ENCODE assay signal across 11 mouse cellular contexts in genomic region chr4:105206102-105206501, GRCm38 (mm10). TPM values are rescaled to one million over a fixed set of nuclear protein-coding genes. Genes with fewer than 3 reads are reported as not detected.
A peak's percentile ranks its signal among the peaks of the same experiment; 100 is the strongest.
DNase-seq lines count a peak whose midpoint lies in the region; ATAC-seq and TF ChIP-seq lines count a peak whose summit lies in the region.
"Had no signal": no experiment of that assay in that cellular context is flagged by ENCODE, and none has a peak within 500 bp of the region (broad histone marks: within the 10 kb centered on the region; RNA-seq: fewer than 3 reads in every experiment).

No protein-coding gene starts in this region.

- no peaks in the 10 kb centered on the region for H3K27me3 ChIP-seq in liver, embryonic 11.5 days (replicated peaks; ENCODE audit: control insufficient read depth, insufficient read depth, low read length)
- no peaks in the 10 kb centered on the region for H3K27me3 ChIP-seq in liver, postnatal 0 days (ENCODE audit: insufficient read depth, low read length)
- no peaks in the 10 kb centered on the region for H3K27me3 ChIP-seq in stomach, embryonic 15.5 days (replicated peaks)
- no peaks in the 10 kb centered on the region for H3K27me3 ChIP-seq in thymus, adult 2 months (ENCODE audit: control insufficient read depth, insufficient read depth, low read length)

- H3K36me3 ChIP-seq in liver, embryonic 11.5 days (ENCODE audit: control insufficient read depth, insufficient read depth, low read length), result no peaks in the 10 kb centered on the region
- peaks cover 21% of the 10 kb centered on the region for H3K36me3 ChIP-seq in liver, postnatal 0 days (replicated peaks; ENCODE audit: insufficient read depth, low read length)
- H3K36me3 ChIP-seq in stomach, embryonic 15.5 days, result 0 out of 2 replicates have a peak, but pooled peaks cover 10% of the 10 kb centered on the region
- no peaks in the 10 kb centered on the region for H3K36me3 ChIP-seq in thymus, adult 2 months (ENCODE audit: control insufficient read depth, insufficient read depth, low read length)
- H3K36me3 ChIP-seq: G1E had no signal

- DNase-seq in embryo, embryonic 10 days (ENCODE audit: low spot score), result peak; percentile 52
- no peak for DNase-seq in embryo, embryonic 9.5 days (ENCODE audit: extremely low spot score)
- DNase-seq in liver, embryonic 11.5 days (ENCODE audit: low spot score), result no peak
- DNase-seq in liver, postnatal 0 days, result no peak
- DNase-seq in forelimb bud, embryonic 11.5 days (ENCODE audit: low read depth, low spot score), result peak; percentile 65
- no peak for DNase-seq in thymus, adult 2 months
- no peak for DNase-seq in ovary, adult 18-20 months (ENCODE audit: low spot score)
- DNase-seq: gastrocnemius, postnatal 10 days; thymus, adult 18-20 months had no signal

- no peak for TF ChIP-seq EP300 in liver, postnatal 0 days (IDR thresholded peaks at IDR 0.05; ENCODE audit: low read depth)

- no peak for TF ChIP-seq CTCF in liver, postnatal 0 days (IDR thresholded peaks at IDR 0.05; ENCODE audit: low read depth)
- no peak for TF ChIP-seq CTCF in thymus, adult 2 months (IDR thresholded peaks at IDR 0.05; ENCODE audit: borderline replicate concordance, control insufficient read depth, extremely low read depth, insufficient read depth, low read length, poor library complexity)

- no peak overlapping the region for H3K4me3 ChIP-seq in liver, embryonic 11.5 days (ENCODE audit: low read depth, low read length)
- H3K4me3 ChIP-seq in liver, postnatal 0 days (ENCODE audit: low read depth, low read length), result no peak overlapping the region
- no peak overlapping the region for H3K4me3 ChIP-seq in stomach, embryonic 15.5 days (replicated peaks)
- H3K4me3 ChIP-seq in thymus, adult 2 months (ENCODE audit: control insufficient read depth, insufficient read depth, low read length), result no peak overlapping the region

- WGBS in liver, embryonic 11.5 days, result 56% methylated on average over 6 of the region's 6 CpGs
- 72% methylated on average over 6 of the region's 6 CpGs for WGBS in liver, postnatal 0 days (ENCODE audit: insufficient replicate concordance)
- WGBS in stomach, embryonic 15.5 days, result 51% methylated on average over 6 of the region's 6 CpGs
- WGBS in thymus, adult 2 months, result 88% methylated on average over 6 of the region's 6 CpGs

- H3K9ac ChIP-seq in liver, embryonic 11.5 days (ENCODE audit: low read depth, low read length), result no peak overlapping the region
- no peak overlapping the region for H3K9ac ChIP-seq in liver, postnatal 0 days (replicated peaks)
- no peak overlapping the region for H3K9ac ChIP-seq in stomach, embryonic 15.5 days

- TF ChIP-seq POLR2A in thymus, adult 2 months (IDR thresholded peaks at IDR 0.05; ENCODE audit: control insufficient read depth, extremely low read depth, insufficient read depth, low read length, poor library complexity), result no peak

- H3K4me2 ChIP-seq in liver, embryonic 11.5 days, result no peak overlapping the region
- H3K4me2 ChIP-seq in liver, postnatal 0 days (ENCODE audit: low read depth, low read length), result no peak overlapping the region
- no peak overlapping the region for H3K4me2 ChIP-seq in stomach, embryonic 15.5 days

- H3K9me3 ChIP-seq in liver, embryonic 11.5 days (ENCODE audit: control insufficient read depth, low read length), result no peaks in the 10 kb centered on the region
- no peaks in the 10 kb centered on the region for H3K9me3 ChIP-seq in liver, postnatal 0 days (ENCODE audit: low read length)
- no peaks in the 10 kb centered on the region for H3K9me3 ChIP-seq in stomach, embryonic 15.5 days

- ATAC-seq in liver, embryonic 11.5 days (replicated peaks; ENCODE audit: low FRiP score), result no peak
- no peak for ATAC-seq in liver, postnatal 0 days
- no peak for ATAC-seq in stomach, embryonic 15.5 days (ENCODE audit: insufficient read depth, low FRiP score, low read depth)

- 0 out of 2 replicates have a peak overlapping the region, but pooled peaks have one; percentile 28 for H3K27ac ChIP-seq in liver, embryonic 11.5 days (ENCODE audit: low read depth, low read length)
- no peak overlapping the region for H3K27ac ChIP-seq in liver, postnatal 0 days (ENCODE audit: low read depth)
- H3K27ac ChIP-seq in stomach, embryonic 15.5 days, result peak overlapping the region; percentile 80
- no peak overlapping the region for H3K27ac ChIP-seq in thymus, adult 2 months (ENCODE audit: control insufficient read depth, insufficient read depth, low read length)

- H3K4me1 ChIP-seq in liver, embryonic 11.5 days (replicated peaks; ENCODE audit: control insufficient read depth, insufficient read depth, low read length), result peaks cover 9% of the 10 kb centered on the region
- peaks cover 22% of the 10 kb centered on the region for H3K4me1 ChIP-seq in liver, postnatal 0 days (ENCODE audit: insufficient read depth)
- peaks cover 45% of the 10 kb centered on the region for H3K4me1 ChIP-seq in stomach, embryonic 15.5 days
- peaks cover 11% of the 10 kb centered on the region; the same call in 1 of the 2 replicates for H3K4me1 ChIP-seq in thymus, adult 2 months (replicated peaks; ENCODE audit: control insufficient read depth, insufficient read depth, low read length)

RNA-seq across cellular contexts. Expression of gene Plpp3, which starts 49.0 kb away (rescaled TPM):
- polyA plus RNA-seq in liver, embryonic 11.5 days (2014; fragmentation: Nextera tagmentation; extraction: Ambion mirVana), result 29.5 TPM in 2 replicates
- polyA plus RNA-seq in liver, postnatal 0 days (2015; fragmentation: Nextera tagmentation; extraction: Ambion mirVana), result 50.3 and 62.4 TPM in 2 replicates
- 61.7 and 62.9 TPM in 2 replicates for polyA plus RNA-seq in stomach, embryonic 15.5 days (2015; fragmentation: Nextera tagmentation; extraction: Ambion mirVana)
- polyA plus RNA-seq in thymus, adult 2 months (2012; rRNA removed), result 20.1 and 23.3 TPM in 2 replicates
- polyA plus RNA-seq: G1E had no signal

Comparison
In these comparisons a context has a peak if more than half of its experiments do, and no peak if none do; other contexts are left out.
1. DNase-seq: peak in embryo, embryonic 10 days (single experiment) and forelimb bud, embryonic 11.5 days (single experiment); none in embryo, embryonic 9.5 days (single experiment), liver, embryonic 11.5 days (single experiment), liver, postnatal 0 days (single experiment), thymus, adult 2 months (single experiment) and ovary, adult 18-20 months (single experiment).
2. H3K27ac ChIP-seq: peak in liver, embryonic 11.5 days (single experiment) and stomach, embryonic 15.5 days (single experiment); none in liver, postnatal 0 days (single experiment) and thymus, adult 2 months (single experiment).